Mouse (Mus musculus): ENCODE results near the gene Lix1. TPM values are rescaled to one million over a fixed set of nuclear protein-coding genes. Genes with fewer than 3 reads are reported as not detected.

The Lix1 gene
- polyA plus RNA-seq, 1 experiment, result 6.0 TPM

- no peak overlapping the region for H3K27ac ChIP-seq (replicated peaks; ENCODE audit: low read depth, low read length)
- H3K4me3 ChIP-seq (ENCODE audit: insufficient read depth, low read depth, low read length), result no peak overlapping the region
- no peaks in the 10 kb centered on the region for H3K4me1 ChIP-seq (ENCODE audit: control insufficient read depth, insufficient read depth, insufficient read length, low read length)
These were observed 96.8 kb downstream of the Lix1 start for GRCm38 (mm10) chr17:17499278-17499677.

- H3K4me3 ChIP-seq (ENCODE audit: insufficient read depth, low read depth, low read length), result no peak overlapping the region
- H3K4me1 ChIP-seq (ENCODE audit: control insufficient read depth, insufficient read depth, insufficient read length, low read length), result no peaks in the 10 kb centered on the region
- H3K27ac ChIP-seq (replicated peaks; ENCODE audit: low read depth, low read length), result no peak overlapping the region
These were observed 104.2 kb downstream of the Lix1 start for GRCm38 (mm10) chr17:17506677-17507076.

Other genes starting within 250 kb of the Lix1 start
- 15.9 and 17.6 TPM in 2 replicates for gene Riok2, start 28.4 kb upstream of the Lix1 start, polyA plus RNA-seq (2012; ENCODE audit: insufficient read depth, insufficient read length, missing spikeins)
- gene Lnpep, start 222.4 kb downstream of the Lix1 start, polyA plus RNA-seq (2012; ENCODE audit: insufficient read depth, insufficient read length, missing spikeins), result 23.2 and 29.8 TPM in 2 replicates

All from brown adipose tissue, adult 24 weeks (tissue).